Mouse (Mus musculus): ENCODE results near the gene Eif4g1. TPM values are rescaled to one million over a fixed set of nuclear protein-coding genes. Genes with fewer than 3 reads are reported as not detected.

Gene Eif4g1
- total and polyA plus RNA-seq, 3 experiments: 403 to 519 (median 473) TPM

DNA sequence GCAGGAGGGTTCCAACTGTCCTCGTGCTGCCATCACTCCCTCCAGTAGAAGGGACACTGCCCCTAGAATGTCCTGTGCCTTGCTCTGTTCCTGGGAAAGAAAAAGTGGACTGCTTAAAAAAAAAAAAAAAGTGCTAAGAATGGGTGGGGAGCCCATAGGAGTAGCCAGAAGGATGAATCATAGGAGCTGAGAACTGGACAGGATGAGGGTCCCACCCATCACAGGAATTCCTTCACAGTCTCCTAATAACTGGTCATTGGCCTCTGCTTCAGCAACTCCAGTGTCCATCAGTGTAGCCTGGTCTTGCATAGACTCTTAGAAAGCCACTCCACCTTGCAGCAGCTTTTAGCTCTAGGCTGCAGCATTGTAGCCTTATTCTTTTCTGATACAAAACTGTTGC is 58.3 kb downstream of the Eif4g1 start:
- in situ Hi-C loops (cut with MboI; ENCODE audit: low pct_ligation_motif_present, low pct_unique_long_range_greater_than_20kb, low sequenced_read_pairs) (loop anchor here (10.0 kb wide), 1 partner anchor 458 kb away; no protein-coding TSS in a partner anchor), dilution Hi-C loops (cut with MboI; ENCODE audit: extremely low pct_ligation_motif_present, extremely low pct_unique_long_range_greater_than_20kb, low sequenced_read_pairs) (no loop called here)
- H3K4me3 ChIP-seq (replicated peaks in 1 of 3; ENCODE audit: low read depth in 2 of 3, low read length in 2 of 3, poor library complexity in 1 of 3): no peak overlapping the region
- no peaks in the 10 kb centered on the region for H3K9me3 ChIP-seq (replicated peaks; ENCODE audit: low read length)
- no peak overlapping the region for H3K4me2 ChIP-seq (ENCODE audit: insufficient read depth, low read depth, poor library complexity, severe bottlenecking)
- peaks cover 0 to 11% of the 10 kb centered on the region in 2 experiments; a peak in 2 of 4 replicates for H3K4me1 ChIP-seq (ENCODE audit: control insufficient read depth in 1 of 2, insufficient read depth in 2 of 2)
- no peak overlapping the region for H3K27ac ChIP-seq (ENCODE audit: insufficient read depth, low read depth)
- no peak overlapping the region for H3K9ac ChIP-seq (ENCODE audit: insufficient read depth, low read depth)
- DNase-seq (ENCODE audit: extremely low read depth): no peak
- H3K36me3 ChIP-seq (replicated peaks in 1 of 2; ENCODE audit: control insufficient read depth in 1 of 2, insufficient read depth in 1 of 2, low read length in 1 of 2): peaks cover 12 to 22% of the 10 kb centered on the region in 2 experiments
- TF ChIP-seq CHD1 (IDR thresholded peaks at IDR 0.05; ENCODE audit: low read depth, low read length) (no peak), UBTF (IDR thresholded peaks at IDR 0.05; ENCODE audit: low read depth, low read length) (no peak), ZKSCAN1 (IDR thresholded peaks at IDR 0.05; ENCODE audit: borderline replicate concordance, low read depth, low read length) (no peak), SMC3 (IDR thresholded peaks at IDR 0.05; ENCODE audit: low read depth, low read length) (no peak), EP300 (IDR thresholded peaks at IDR 0.05; ENCODE audit: low read length) (no peak), MAX (IDR thresholded peaks at IDR 0.05; ENCODE audit: low read length) (no peak), CTCF (conservative IDR thresholded peaks at IDR 0.05 in 1 of 2, IDR thresholded peaks at IDR 0.05 in 1 of 2; ENCODE audit: low read depth in 2 of 2, low read length in 2 of 2) (no peak), ELF1 (IDR thresholded peaks at IDR 0.05; ENCODE audit: low read depth, low read length) (no peak), TBP (conservative IDR thresholded peaks at IDR 0.05; ENCODE audit: low read depth, low read length) (no peak), POLR2A (IDR thresholded peaks at IDR 0.05; ENCODE audit: low read depth, low read length) (no peak), MAZ (IDR thresholded peaks at IDR 0.05; ENCODE audit: low read depth, low read length) (no peak), USF2 (conservative IDR thresholded peaks at IDR 0.05; ENCODE audit: low read depth, low read length) (no peak), MXI1 (IDR thresholded peaks at IDR 0.05; ENCODE audit: low read depth, low read length) (no peak), KAT2A (IDR thresholded peaks at IDR 0.05; ENCODE audit: insufficient replicate concordance, low read length) (no peak), NRF1 (IDR thresholded peaks at IDR 0.05; ENCODE audit: low read depth, low read length) (no peak), POLR2AphosphoS2 (IDR thresholded peaks at IDR 0.05; ENCODE audit: low read depth, low read length) (no peak), ZNF384 (IDR thresholded peaks at IDR 0.05; ENCODE audit: low read depth, low read length) (no peak)
- H3K79me2 ChIP-seq (replicated peaks; ENCODE audit: control insufficient read depth, extremely low read depth, insufficient read depth, poor library complexity, severe bottlenecking): no peaks in the 10 kb centered on the region
- peaks cover 11% of the 10 kb centered on the region for H3K27me3 ChIP-seq (replicated peaks)

DNA sequence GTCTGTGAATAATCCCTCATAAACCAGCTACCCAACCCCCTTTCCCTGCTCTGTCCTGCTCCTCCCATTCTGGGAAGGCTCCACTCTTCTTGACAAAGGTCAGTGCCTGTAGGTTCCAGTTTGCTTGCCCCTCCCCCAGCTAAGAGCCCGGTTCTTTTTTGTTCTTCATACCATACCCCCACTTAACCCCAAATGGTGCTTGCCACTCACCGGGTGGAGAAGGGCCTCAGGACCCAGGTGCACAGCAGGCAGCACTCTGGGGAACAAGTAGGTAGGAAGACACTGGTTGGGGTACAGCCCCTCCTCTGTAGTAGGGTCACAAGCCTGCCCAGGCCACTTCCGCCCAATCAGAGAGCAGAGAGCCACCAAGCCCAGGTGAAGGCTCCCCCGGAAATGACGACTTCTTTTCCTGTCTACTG is 62.2 kb downstream of the Eif4g1 start:
- in situ Hi-C loops (cut with MboI; ENCODE audit: low pct_ligation_motif_present, low pct_unique_long_range_greater_than_20kb, low sequenced_read_pairs) (no loop called here), dilution Hi-C loops (cut with MboI; ENCODE audit: extremely low pct_ligation_motif_present, extremely low pct_unique_long_range_greater_than_20kb, low sequenced_read_pairs) (no loop called here)
- H3K9ac ChIP-seq (ENCODE audit: insufficient read depth, low read depth): no peak overlapping the region
- peaks cover 31% of the 10 kb centered on the region for H3K27me3 ChIP-seq (replicated peaks)
- DNase-seq (ENCODE audit: extremely low read depth): no peak
- H3K4me2 ChIP-seq (ENCODE audit: insufficient read depth, low read depth, poor library complexity, severe bottlenecking): no peak overlapping the region
- H3K9me3 ChIP-seq (replicated peaks; ENCODE audit: low read length): peaks cover 8% of the 10 kb centered on the region
- H3K4me1 ChIP-seq (ENCODE audit: control insufficient read depth in 1 of 2, insufficient read depth in 2 of 2): peaks cover 0 to 6% of the 10 kb centered on the region in 2 experiments; a peak in 2 of 4 replicates
- H3K36me3 ChIP-seq (replicated peaks in 1 of 2; ENCODE audit: control insufficient read depth in 1 of 2, insufficient read depth in 1 of 2, low read length in 1 of 2): peaks cover 0 to under 1% of the 10 kb centered on the region in 2 experiments
- peak overlapping the region in 2 of 3 experiments; percentile 2 to 32 for H3K4me3 ChIP-seq (replicated peaks in 1 of 3; ENCODE audit: low read depth in 2 of 3, low read length in 2 of 3, poor library complexity in 1 of 3)
- TF ChIP-seq PAX5 (IDR thresholded peaks at IDR 0.05; ENCODE audit: low read length): no peak
- TF ChIP-seq CTCF (conservative IDR thresholded peaks at IDR 0.05 in 1 of 2, IDR thresholded peaks at IDR 0.05 in 1 of 2; ENCODE audit: low read depth in 2 of 2, low read length in 2 of 2): no peak
- no peak for TF ChIP-seq ZMIZ1 (IDR thresholded peaks at IDR 0.05; ENCODE audit: low read depth, low read length)
- TF ChIP-seq MXI1 (IDR thresholded peaks at IDR 0.05; ENCODE audit: low read depth, low read length): no peak
- no peak for TF ChIP-seq TCF12 (IDR thresholded peaks at IDR 0.05; ENCODE audit: low read depth, low read length)
- TF ChIP-seq MAX (IDR thresholded peaks at IDR 0.05; ENCODE audit: low read length): no peak
- TF ChIP-seq NRF1 (IDR thresholded peaks at IDR 0.05; ENCODE audit: low read depth, low read length): no peak
- TF ChIP-seq ZKSCAN1 (IDR thresholded peaks at IDR 0.05; ENCODE audit: borderline replicate concordance, low read depth, low read length): no peak
- TF ChIP-seq CHD2 (IDR thresholded peaks at IDR 0.05; ENCODE audit: low read length): no peak
- no peak for TF ChIP-seq RCOR1 (conservative IDR thresholded peaks at IDR 0.05; ENCODE audit: low read depth, low read length)
- H3K27ac ChIP-seq (ENCODE audit: insufficient read depth, low read depth): no peak overlapping the region
- no peaks in the 10 kb centered on the region for H3K79me2 ChIP-seq (replicated peaks; ENCODE audit: control insufficient read depth, extremely low read depth, insufficient read depth, poor library complexity, severe bottlenecking)

All from CH12.LX (cell line).